In genomic region chr9:110660208-110660607, GRCm38 (mm10) we compare ENCODE assay signal across 12 mouse cellular contexts.
"Had no signal": no experiment of that assay in that cellular context is flagged by ENCODE, and none has a peak within 500 bp of the region (broad histone marks: within the 10 kb centered on the region; RNA-seq: fewer than 3 reads in every experiment).

No protein-coding gene starts in this region.

- ATAC-seq: intestine, postnatal 0 days; lung, postnatal 0 days had no signal

- H3K27me3 ChIP-seq: limb, embryonic 12.5 days had no signal

- H3K9me3 ChIP-seq: limb, embryonic 12.5 days had no signal

- H3K4me3 ChIP-seq: limb, embryonic 12.5 days; myocyte had no signal

- H3K27ac ChIP-seq: limb, embryonic 12.5 days had no signal

- H3K9ac ChIP-seq: limb, embryonic 12.5 days had no signal

- H3K4me2 ChIP-seq: limb, embryonic 12.5 days had no signal

- DNase-seq: kidney, adult 8-10 months; kidney, postnatal 25 days; lung, adult 2 months; lung, postnatal 36 days; midbrain, embryonic 14.5 days; retina, postnatal 1 day; right cerebral cortex, postnatal 4 days; thymus, postnatal 4 days had no signal
